Mouse (Mus musculus) brown adipose tissue, adult 24 weeks (tissue): ENCODE data around the gene Abcg4. TPM values are rescaled to one million over a fixed set of nuclear protein-coding genes. Genes with fewer than 3 reads are reported as not detected.
A peak's percentile ranks its signal among the peaks of the same experiment; 100 is the strongest.

Experiments used
- H3K27ac ChIP-seq: fragments of 200-500 bp; replicated peaks from 2 replicates; pipeline ENCODE4 v1.5.1; 2012; ENCODE audit warnings: low read depth, mild to moderate bottlenecking, low read length
- H3K4me1 ChIP-seq: fragments of 200-500 bp; 2 replicates; pipeline ENCODE4 v1.6.1; 2012; ENCODE audit warnings: low read length, mixed read lengths; ENCODE audit not compliant: control insufficient read depth, insufficient read depth, insufficient read length
- H3K4me3 ChIP-seq: fragments of 200-500 bp; 2 replicates; pipeline ENCODE4 v1.5.1; 2012; ENCODE audit warnings: low read depth, mild to moderate bottlenecking, low read length, moderate library complexity; ENCODE audit not compliant: insufficient read depth
- polyA plus RNA-seq: library from polyadenylated mRNA; stranded (reverse); fragments of >200 nt; gene quantifications from 2 replicates; pipeline ENCODE4 v1.2.4, GENCODE M21; 2012; ENCODE audit not compliant: missing spikeins, insufficient read depth, insufficient read length

Gene Abcg4
- polyA plus RNA-seq, 1 experiment, result 0.36 TPM

DNA sequence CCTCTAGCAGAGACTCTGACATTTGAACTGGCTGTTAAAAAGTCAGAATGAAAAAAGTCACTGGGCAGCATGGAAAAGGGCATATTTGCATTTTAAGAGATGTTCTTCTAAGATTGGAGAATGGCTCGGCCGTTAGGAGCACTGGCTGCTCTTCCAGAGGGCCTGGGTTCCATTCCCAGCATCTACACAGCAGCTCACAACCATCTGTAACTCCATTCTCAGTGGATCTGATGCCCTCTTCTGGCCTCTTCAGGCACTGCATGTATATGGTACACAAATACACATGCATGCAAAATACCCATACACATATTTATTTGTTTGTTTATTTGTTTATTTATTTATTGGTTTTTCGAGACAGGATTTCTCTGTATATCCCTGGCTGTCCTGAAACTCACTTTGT, 19.3 kb downstream of the Abcg4 start:
- Histone ChIP-seq H3K27ac (no peak overlapping the region), H3K4me1 (peaks cover 8% of the 10 kb centered on the region; the same call in 1 of the 2 replicates), H3K4me3 (no peak overlapping the region)

DNA sequence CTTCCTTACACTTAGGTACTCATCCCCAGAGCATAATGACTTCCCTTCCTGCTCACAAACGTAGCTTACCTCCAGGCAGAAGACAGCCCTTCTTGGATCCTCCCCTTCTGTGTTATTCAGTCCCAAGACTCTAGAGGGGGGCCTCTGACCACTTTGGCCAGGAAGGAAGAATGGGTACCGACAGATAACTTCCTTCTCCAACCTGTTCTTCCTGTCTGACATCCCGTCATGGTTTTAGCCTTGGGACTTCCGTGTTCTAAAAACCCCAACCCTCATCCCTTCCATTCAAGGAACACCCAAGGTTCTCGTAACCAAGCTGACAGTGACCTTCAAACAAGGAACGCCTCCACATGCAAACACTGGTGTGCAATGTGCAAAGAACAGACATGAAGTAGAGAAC, 20.0 kb downstream of the Abcg4 start, which contains the start of gene Nlrx1:
Gene Nlrx1 (minus strand): TSS at position 168 of the 400 bp plus-strand sequence.
- Histone ChIP-seq H3K4me1 (peaks cover 8% of the 10 kb centered on the region; the same call in 1 of the 2 replicates), H3K27ac (peak within 1 kb of the TSS; percentile 51), H3K4me3 (peak within 1 kb of the TSS; percentile 83)

DNA sequence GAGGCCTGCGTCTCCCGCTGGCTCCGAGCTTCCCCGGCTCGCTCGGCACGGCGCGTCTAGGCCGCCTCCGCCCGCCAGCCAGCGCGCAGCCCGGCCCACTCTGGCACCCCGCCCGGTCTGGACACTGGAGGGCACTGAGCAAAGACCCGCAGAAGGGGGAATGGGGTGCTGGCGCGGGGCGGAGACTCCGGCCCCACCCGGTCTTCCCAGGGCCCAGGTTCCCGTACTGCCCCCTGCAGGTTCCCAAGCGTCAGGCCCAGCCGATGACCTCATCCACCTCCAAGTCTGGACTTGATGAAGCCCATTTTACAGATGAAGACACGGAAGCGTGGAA, 20.4 kb downstream of the Abcg4 start:
- Histone ChIP-seq H3K4me1 (peaks cover 8% of the 10 kb centered on the region; the same call in 1 of the 2 replicates), H3K27ac (peak overlapping the region; percentile 51), H3K4me3 (peak overlapping the region; percentile 83)

DNA sequence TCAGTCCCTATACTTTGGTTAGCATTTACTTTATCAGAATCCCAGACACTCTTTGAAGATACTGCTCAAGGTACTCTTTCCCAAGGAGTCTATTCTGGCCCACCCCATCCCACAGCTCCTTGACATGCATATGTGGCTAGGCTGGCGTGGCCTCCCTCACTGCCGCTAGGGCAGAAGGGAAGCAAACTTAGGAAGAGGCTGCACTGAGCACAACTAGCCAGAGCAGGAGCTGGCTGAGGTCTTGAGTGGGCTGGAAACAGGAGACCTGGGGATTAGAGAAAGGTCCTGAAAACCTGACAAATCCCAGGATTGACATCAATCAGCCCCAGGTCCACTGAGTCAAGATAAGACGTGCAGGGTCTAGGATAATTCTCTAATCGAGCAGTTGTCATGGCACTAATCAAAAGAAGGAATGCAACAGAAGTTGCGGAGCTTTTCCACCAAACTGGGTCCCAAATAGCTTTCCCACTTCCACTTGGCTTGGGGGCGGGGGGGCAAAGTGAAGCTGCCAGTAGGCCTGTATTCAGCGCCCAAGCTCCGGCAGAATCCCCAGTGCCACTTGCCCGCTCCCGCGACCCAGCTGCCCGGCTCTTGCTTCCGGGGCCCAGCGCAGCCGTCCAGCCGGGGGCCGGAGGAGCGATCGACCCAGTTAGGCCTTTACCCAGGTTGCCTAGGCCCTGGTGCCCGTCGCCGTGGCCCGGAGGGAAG, 20.9 kb downstream of the Abcg4 start:
- Histone ChIP-seq H3K27ac (peak overlapping the region; percentile 51), H3K4me1 (peaks cover 8% of the 10 kb centered on the region; the same call in 1 of the 2 replicates), H3K4me3 (peak overlapping the region; percentile 83)

DNA sequence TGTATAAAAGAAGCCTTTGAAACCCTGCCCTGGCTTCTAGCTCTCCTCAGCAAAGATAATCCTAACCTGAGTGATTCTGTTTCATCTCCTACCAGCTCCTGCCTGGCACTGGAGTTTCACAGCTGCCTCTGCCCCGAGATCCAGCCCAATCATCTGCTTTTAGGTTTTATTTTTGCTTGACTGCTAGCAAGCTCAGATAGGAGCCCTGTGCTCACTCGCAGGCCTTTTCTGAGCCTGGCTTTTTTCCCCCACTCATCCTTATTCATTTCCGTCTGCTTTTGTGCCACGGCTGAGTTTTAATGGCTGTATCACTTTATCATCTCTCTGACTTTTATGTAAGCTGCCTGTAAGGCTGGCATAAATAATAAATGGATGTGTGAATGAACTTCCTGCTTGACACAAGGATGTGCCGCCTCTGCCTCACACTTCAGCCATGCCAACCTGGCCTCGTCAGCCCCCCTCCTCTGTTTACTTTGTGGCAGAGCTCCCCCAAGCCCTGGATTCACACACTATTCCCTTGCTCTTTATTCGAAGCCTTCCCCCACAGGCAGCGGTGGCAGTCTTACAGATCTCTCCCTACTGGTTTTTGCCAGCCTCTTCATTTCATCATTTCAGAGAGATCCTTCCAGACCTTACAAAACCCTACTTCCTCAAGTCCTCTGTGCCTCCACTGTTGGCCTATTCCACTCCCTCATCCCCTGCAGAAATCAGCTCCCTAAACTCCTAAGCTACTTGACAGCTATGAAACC, 21.8 kb downstream of the Abcg4 start:
- 0 out of 2 replicates have a peak overlapping the region, but pooled peaks have one; percentile 17 for H3K27ac ChIP-seq
- peaks cover 8% of the 10 kb centered on the region; the same call in 1 of the 2 replicates for H3K4me1 ChIP-seq
- H3K4me3 ChIP-seq, result peak overlapping the region; percentile 83; the same call in 1 of the 2 replicates

DNA sequence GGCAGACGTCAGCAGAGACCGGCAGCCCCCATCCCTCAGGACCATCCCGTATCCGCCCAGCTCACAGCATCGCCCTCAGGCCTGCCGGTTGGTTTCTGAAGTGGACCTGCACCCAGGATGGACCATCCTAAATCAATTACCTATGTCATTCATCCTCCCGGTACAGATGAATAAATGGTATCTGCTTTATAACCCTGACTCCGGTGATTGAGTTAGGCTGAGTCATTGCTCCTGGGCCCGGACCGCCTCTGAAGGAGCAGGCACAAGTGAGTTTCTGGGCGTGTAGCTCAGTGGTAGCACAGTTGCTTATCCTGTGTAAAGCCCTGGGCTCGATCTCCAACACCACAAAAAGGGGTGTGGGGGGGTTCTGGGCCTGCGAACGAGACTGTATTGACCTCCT, 27.0 kb downstream of the Abcg4 start:
- Histone ChIP-seq H3K4me1 (no peaks in the 10 kb centered on the region), H3K27ac (no peak overlapping the region), H3K4me3 (no peak overlapping the region)

DNA sequence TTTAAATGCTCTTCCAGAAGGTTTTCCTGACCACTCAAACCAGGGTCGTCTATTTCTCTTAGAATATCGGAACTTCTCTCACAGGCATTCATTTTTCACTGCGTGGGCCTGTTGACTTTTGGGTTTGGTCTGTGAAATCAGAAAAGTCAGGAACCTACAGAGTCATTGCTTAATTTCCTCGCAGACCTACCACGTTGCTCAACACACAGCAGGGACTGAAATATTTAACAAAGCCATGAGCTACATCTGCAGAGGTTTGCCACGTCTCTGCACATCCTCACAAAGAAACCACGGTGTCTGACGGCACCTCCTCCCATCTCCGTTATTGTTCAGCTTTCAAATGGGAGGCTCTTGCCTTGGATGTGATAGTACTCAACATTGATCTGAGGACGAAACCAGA, 29.4 kb downstream of the Abcg4 start:
- Histone ChIP-seq H3K4me3 (no peak overlapping the region), H3K27ac (no peak overlapping the region), H3K4me1 (no peaks in the 10 kb centered on the region)

DNA sequence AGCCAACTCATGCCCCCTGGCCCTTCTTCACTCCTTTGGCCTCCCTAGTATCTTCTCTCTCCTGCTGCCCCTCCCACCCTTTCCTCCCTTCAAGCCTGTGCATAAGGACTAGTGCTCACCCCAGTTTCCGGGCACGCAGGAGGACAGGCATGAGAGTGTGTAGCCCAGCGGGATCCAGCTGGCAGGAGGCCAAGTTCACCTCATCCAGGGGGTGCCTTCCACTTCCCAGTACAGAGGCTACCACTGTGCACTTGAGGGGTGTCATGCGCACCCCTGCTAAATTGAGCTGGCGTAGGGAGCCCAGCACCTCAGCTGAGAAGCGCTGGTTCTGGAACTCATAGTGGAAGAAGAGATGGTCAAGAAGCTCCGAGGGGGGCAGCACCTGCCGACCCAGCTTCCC, 32.2 kb downstream of the Abcg4 start:
- Histone ChIP-seq H3K4me1 (no peaks in the 10 kb centered on the region), H3K27ac (no peak overlapping the region), H3K4me3 (no peak overlapping the region)

DNA sequence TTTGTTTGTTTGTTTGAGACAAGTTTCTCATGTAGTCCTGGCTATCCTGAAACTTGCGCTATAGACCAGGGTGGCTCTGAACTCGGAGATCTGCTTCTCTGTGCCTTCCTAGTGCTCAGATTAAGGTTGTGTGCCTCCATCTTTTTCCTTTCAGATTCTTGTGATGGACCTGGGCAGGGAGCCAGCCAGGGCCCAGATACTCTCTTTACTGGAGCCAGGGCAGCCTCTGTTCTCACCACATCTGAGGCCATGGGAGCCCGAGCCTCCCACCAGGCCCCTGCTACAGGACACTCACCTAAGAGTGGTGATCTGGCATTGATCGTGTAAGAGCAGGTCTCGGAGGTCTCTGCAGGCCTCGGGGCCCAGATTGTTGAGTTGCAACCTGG, 33.3 kb downstream of the Abcg4 start:
- no peak overlapping the region for H3K4me3 ChIP-seq
- no peaks in the 10 kb centered on the region for H3K4me1 ChIP-seq
- H3K27ac ChIP-seq, result no peak overlapping the region

DNA sequence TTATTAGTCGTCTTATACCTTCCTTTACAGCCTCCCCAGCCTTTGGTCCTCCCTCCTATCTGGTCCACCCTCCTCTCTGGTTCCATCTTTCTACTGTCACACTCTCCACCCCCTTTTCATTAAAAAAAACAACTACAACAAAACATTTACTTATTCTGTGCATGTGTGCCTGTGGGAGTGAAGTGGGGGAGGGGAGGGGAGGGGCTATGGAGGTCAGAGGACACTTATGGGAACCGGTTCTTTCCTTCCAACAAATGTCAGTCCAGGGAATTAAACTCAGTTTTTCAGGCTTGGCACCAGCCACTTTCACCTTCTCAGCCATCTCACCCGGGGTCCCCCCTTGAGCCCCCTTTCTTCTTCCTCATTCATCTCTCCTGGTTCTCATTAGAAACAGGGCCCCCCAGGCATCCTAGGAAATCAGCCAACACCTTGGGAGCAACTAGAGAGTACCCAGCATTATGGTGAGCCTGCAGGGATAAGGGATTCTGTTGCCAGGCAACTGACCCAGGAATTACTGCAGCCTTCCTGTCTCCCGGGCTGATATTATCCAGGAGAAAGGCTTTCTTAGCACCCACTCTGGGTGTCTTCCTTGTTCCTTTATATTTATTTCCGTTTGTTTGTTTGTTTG, 33.8 kb downstream of the Abcg4 start:
- Histone ChIP-seq H3K4me1 (no peaks in the 10 kb centered on the region), H3K4me3 (no peak overlapping the region), H3K27ac (no peak overlapping the region)

DNA sequence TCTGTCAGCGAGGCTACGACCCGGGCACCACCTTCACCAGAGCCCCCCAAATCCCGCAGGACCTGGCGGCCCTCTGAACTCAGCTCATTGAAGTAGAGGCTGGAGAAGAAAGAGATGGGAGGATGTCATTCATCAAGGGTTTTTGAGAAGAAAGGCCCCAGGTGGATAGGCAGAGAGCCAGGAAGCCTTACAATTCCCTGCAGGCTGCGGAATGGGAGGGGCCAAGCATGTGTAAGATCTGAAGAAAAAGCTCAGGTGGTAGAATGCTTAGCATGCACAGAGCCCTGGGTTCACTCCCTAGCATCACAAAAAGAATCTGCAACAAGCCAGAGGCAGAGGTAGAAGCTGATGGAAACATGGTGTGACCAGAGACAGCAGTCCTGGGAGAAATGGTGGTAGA, 35.0 kb downstream of the Abcg4 start:
- H3K4me3 ChIP-seq, result no peak overlapping the region
- H3K4me1 ChIP-seq, result no peaks in the 10 kb centered on the region
- H3K27ac ChIP-seq, result no peak overlapping the region

DNA sequence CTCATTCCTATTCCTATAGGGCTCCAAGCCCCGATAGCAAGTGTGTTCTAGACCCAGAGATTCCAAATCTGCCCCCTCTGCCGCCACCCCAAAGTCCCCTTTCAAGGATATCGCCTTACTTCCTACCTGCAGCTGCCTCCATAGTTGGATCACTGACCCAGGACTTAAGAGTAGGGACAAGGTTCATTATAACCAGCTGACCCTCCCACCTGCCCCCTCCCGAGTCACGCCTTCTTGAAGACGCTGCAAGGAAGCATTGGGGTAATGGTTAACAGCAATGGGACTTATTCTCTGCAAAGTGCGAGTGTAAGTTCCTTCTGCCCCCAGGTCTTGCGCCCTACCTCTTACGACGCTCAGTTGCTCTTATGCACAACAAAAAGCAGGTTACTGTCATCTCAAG, 37.1 kb downstream of the Abcg4 start, which contains the start of gene Pdzd3:
Gene Pdzd3 (minus strand): TSS at position 158 of the 400 bp plus-strand sequence.
- no peaks in the 10 kb centered on the region for H3K4me1 ChIP-seq
- no peak within 1 kb of the TSS for H3K27ac ChIP-seq
- H3K4me3 ChIP-seq, result no peak within 1 kb of the TSS

DNA sequence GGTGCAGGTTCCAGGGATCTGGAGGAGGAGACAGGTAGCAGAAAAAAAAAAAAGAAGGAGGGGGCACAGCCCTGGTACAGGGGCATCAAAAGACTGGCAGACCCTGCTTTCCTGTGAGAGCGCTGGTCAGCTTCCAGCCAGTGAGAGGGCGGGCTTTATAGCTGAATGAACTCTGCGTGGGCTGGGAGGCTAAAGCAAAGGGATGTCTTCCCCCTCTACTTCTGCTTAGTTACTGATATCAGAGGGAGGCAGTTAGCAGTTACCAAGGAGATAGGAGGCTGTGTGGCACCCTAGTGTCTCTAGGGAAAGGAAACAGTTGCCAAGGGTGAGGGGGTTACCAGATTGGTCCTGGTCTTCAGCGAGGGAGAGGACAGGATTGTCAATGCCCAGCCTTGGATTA, 38.0 kb downstream of the Abcg4 start:
- Histone ChIP-seq H3K4me1 (no peaks in the 10 kb centered on the region), H3K4me3 (no peak overlapping the region), H3K27ac (no peak overlapping the region)

DNA sequence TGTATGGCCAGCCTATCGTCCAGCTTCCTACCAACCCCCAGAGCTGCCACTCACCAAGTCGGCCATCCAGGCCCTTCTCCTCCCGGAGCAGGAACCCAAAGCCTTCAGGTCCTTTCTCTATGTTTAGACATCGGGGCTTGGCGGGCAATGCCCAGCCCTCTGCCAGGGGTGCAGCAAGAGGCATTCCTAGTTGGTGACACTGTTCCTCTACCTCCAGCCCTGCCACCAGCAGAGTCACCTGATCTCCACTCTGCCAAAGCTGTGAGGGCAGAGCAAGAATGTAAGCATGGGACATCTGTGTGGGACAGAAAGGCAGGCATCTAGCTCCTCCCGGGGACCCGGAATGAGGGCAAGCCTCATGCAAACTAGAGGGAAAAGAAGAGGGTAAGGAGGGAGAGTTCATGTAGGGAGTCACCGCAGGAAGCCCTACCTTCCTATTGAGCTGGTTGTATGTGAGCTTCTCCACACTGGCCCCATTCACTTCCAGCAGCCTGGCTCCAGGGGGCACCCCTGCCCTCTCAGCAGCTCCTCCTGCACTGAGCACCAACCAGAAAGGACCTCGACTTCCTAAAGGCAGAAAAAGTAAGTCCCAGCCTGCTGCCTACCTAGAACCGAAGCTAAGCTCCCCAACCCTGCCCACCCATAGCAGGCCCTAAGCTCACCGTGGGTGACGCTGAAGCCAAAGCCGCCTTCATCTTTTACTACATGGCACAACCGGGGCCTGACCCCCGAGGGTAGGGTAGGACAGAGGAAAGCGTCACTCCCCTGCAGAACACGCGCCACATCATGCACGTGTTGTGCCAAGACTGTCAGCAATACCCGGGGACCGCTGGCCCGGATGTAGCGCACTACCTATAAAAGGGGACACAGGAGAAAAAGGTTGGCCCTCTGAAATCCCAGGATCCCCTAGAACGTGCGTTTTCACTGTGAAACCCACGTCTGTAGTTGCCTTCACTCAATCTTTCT, 39.0 kb downstream of the Abcg4 start:
- Histone ChIP-seq H3K27ac (no peak overlapping the region), H3K4me3 (no peak overlapping the region), H3K4me1 (no peaks in the 10 kb centered on the region)
